Mouse (Mus musculus) MEL (cell line): ENCODE data around the gene Esyt1. TPM values are rescaled to one million over a fixed set of nuclear protein-coding genes. Genes with fewer than 3 reads are reported as not detected.
"Not testable (repeated sequence)": the region's sequence is repeated elsewhere in the genome, so short reads cannot be mapped to it uniquely, and the experiment has no call there.

Source experiments
- DNase-seq: peaks from one replicate; pipeline ENCODE4 v3.0.0; 2011; ENCODE audit warnings: low read depth, low spot score
- H3K27ac ChIP-seq: 2 replicates; pipeline ENCODE4 v1.5.1; 2012; ENCODE audit warnings: low read depth, mild to moderate bottlenecking, control low read depth, low read length, moderate library complexity; ENCODE audit not compliant: control insufficient read depth
- H3K27me3 ChIP-seq, 2 experiments: fragments of 150-350 bp in 1 of 2; sonication (generic) in 1 of 2; 2 replicates each; pipeline ENCODE4 v1.6.1; 2012; ENCODE audit warnings: low read length in 2 of 2, mild to moderate bottlenecking in 2 of 2, improper control_type of control experiment in 1 of 2, moderate library complexity in 1 of 2; ENCODE audit not compliant: insufficient read depth in 2 of 2, control insufficient read depth in 1 of 2
- H3K36me3 ChIP-seq, 2 experiments: 2 replicates each; pipeline ENCODE4 v1.6.1; 2012 to 2014; ENCODE audit warnings: low read length in 2 of 2, improper control_type of control experiment in 1 of 2, inconsistent platforms in 1 of 2, mild to moderate bottlenecking in 1 of 2; ENCODE audit not compliant: insufficient read depth in 2 of 2, control insufficient read depth in 1 of 2
- H3K4me1 ChIP-seq, 2 experiments: fragments of 150-350 bp in 1 of 2; sonication (generic) in 1 of 2; 2 replicates each; pipeline ENCODE4 v1.6.1; 2012; ENCODE audit warnings: low read length in 2 of 2, improper control_type of control experiment in 1 of 2, mild to moderate bottlenecking in 1 of 2; ENCODE audit not compliant: insufficient read depth in 2 of 2, control insufficient read depth in 1 of 2
- H3K4me3 ChIP-seq, 2 experiments: fragments of 150-350 bp in 1 of 2; sonication (generic) in 1 of 2; 2 replicates each; pipeline ENCODE4 v1.5.1; 2012; ENCODE audit warnings: low read depth in 2 of 2, low read length in 2 of 2, mild to moderate bottlenecking in 2 of 2, moderate library complexity in 2 of 2, control low read depth in 1 of 2, improper control_type of control experiment in 1 of 2; ENCODE audit not compliant: control insufficient read depth in 1 of 2, insufficient read depth in 1 of 2
- H3K79me2 ChIP-seq: 2 replicates; pipeline ENCODE4 v1.6.1; 2012; ENCODE audit warnings: mild to moderate bottlenecking, low read length, moderate library complexity; ENCODE audit not compliant: control insufficient read depth, poor library complexity, insufficient read depth
- H3K9ac ChIP-seq: 2 replicates; pipeline ENCODE4 v1.6.1; 2012; ENCODE audit warnings: low read depth, mild to moderate bottlenecking, control low read depth, low read length, moderate library complexity; ENCODE audit not compliant: control insufficient read depth, poor library complexity, severe bottlenecking
- H3K9me3 ChIP-seq: fragments of 150-350 bp; sonication (generic); replicated peaks from 2 replicates; pipeline ENCODE4 v1.6.1; 2012; ENCODE audit warnings: mild to moderate bottlenecking, low read length, improper control_type of control experiment, moderate library complexity; ENCODE audit not compliant: insufficient read depth
- CHD2 ChIP-seq: IDR thresholded peaks from 2 replicates; pipeline ENCODE4 v1.6.1; 2011; ENCODE audit warnings: low read length, improper control_type of control experiment
- ELF1 ChIP-seq: IDR thresholded peaks from 2 replicates; pipeline ENCODE4 v1.6.1; 2014; ENCODE audit warnings: low read depth, mild to moderate bottlenecking, inconsistent platforms, low read length, improper control_type of control experiment, moderate library complexity
- HCFC1 ChIP-seq: IDR thresholded peaks from 2 replicates; pipeline ENCODE4 v1.6.1; 2012; ENCODE audit warnings: low read depth, mild to moderate bottlenecking, inconsistent platforms, low read length, improper control_type of control experiment, moderate library complexity
- KAT2A ChIP-seq: conservative IDR thresholded peaks from 2 replicates; pipeline ENCODE4 v1.6.1; 2012; ENCODE audit warnings: low read depth, low read length, improper control_type of control experiment, inconsistent platforms
- MAZ ChIP-seq: IDR thresholded peaks from 2 replicates; pipeline ENCODE4 v1.6.1; 2012; ENCODE audit warnings: low read depth, mild to moderate bottlenecking, inconsistent platforms, low read length, improper control_type of control experiment
- MEF2A ChIP-seq: IDR thresholded peaks from 2 replicates; pipeline ENCODE4 v1.6.1; 2014; ENCODE audit warnings: low read depth, mild to moderate bottlenecking, inconsistent platforms, low read length, improper control_type of control experiment; ENCODE audit not compliant: poor library complexity, insufficient replicate concordance, severe bottlenecking; ENCODE audit errors: extremely low read depth
- MYC ChIP-seq: IDR thresholded peaks from 2 replicates; pipeline ENCODE4 v1.6.1; 2011; ENCODE audit warnings: low read depth, mild to moderate bottlenecking, low read length, improper control_type of control experiment, moderate library complexity
- POLR2A ChIP-seq, 2 experiments: IDR thresholded peaks; 2 replicates each; pipeline ENCODE4 v1.6.1; 2011 to 2012; ENCODE audit warnings: low read length in 2 of 2, mild to moderate bottlenecking in 2 of 2, control low read depth in 1 of 2, improper control_type of control experiment in 1 of 2, low read depth in 1 of 2, moderate library complexity in 1 of 2; ENCODE audit not compliant: control insufficient read depth in 1 of 2, insufficient read depth in 1 of 2, poor library complexity in 1 of 2
- POLR2AphosphoS5 ChIP-seq: IDR thresholded peaks from 2 replicates; pipeline ENCODE4 v1.6.1; 2012; ENCODE audit warnings: low read depth, borderline replicate concordance, mild to moderate bottlenecking, inconsistent platforms, low read length, moderate library complexity, mixed read lengths
- UBTF ChIP-seq: IDR thresholded peaks from 2 replicates; pipeline ENCODE4 v1.6.1; 2012; ENCODE audit warnings: low read depth, mild to moderate bottlenecking, inconsistent platforms, low read length, improper control_type of control experiment, moderate library complexity, borderline replicate concordance; ENCODE audit not compliant: insufficient read depth
- USF2 ChIP-seq, 2 experiments: IDR thresholded peaks; 2 replicates each; pipeline ENCODE4 v1.6.1; 2011 to 2012; ENCODE audit warnings: improper control_type of control experiment in 2 of 2, low read length in 2 of 2, borderline replicate concordance in 1 of 2, inconsistent platforms in 1 of 2, low read depth in 1 of 2, mild to moderate bottlenecking in 1 of 2; ENCODE audit not compliant: insufficient read depth in 1 of 2
- polyA plus RNA-seq, 2 experiments: library from polyadenylated mRNA; stranded (reverse) in 1 of 2; unstranded in 1 of 2; fragments of >175 nt in 1 of 2; fragments of >200 nt in 1 of 2; gene quantifications; 2 replicates each; pipeline versions ENCODE4 v1.2.1 to v1.2.4; 2012; ENCODE audit warnings: low replicate concordance in 2 of 2, low read depth in 1 of 2; ENCODE audit not compliant: insufficient read length in 2 of 2, insufficient read depth in 1 of 2, missing spikeins in 1 of 2
- total RNA-seq: library from RNA; depleted of rRNA; stranded (reverse); fragments of 300-350 nt; gene quantifications from 2 replicates; pipeline ENCODE4 v1.2.3, GENCODE M21; 2012

Gene Esyt1
- total and polyA plus RNA-seq, 3 experiments, result 35.1 to 57.0 (median 53.4) TPM

DNA sequence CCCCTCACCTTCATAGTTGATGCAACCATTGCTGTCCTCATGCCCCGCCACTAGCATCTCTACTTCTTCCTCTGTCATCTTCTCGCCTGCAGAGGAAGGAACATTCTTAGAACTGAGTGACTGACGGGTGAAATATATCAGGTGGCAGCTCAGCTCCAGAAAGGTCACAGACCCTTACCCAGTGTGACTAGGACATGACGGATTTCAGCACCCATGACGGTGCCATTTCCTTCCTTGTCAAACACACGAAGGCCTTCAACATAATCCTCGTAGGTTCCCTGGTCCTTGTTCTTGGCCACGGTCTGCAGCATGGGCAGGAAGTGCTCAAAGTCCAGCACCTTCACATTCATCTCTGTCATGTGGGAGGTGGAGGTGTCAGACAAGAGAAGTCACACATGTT lies 33.6 kb downstream of the Esyt1 start:
- not testable (repeated sequence) for DNase-seq, H3K9me3 ChIP-seq, H3K27ac ChIP-seq, H3K27me3 ChIP-seq
- H3K9ac ChIP-seq, result peak overlapping the region; percentile 94
- H3K36me3 ChIP-seq, result peaks cover 10 to 18% of the 10 kb centered on the region in 2 experiments
- H3K4me3 ChIP-seq, result peak overlapping the region; percentile 95 to 99; a peak in 3 of 4 replicates
- H3K79me2 ChIP-seq, result peaks cover 36% of the 10 kb centered on the region
- H3K4me1 ChIP-seq, result peaks cover 10 to 27% of the 10 kb centered on the region in 2 experiments

- H3K79me2 ChIP-seq, result peaks cover 36% of the 10 kb centered on the region
- no peaks in the 10 kb centered on the region for H3K27me3 ChIP-seq
- DNase-seq, result no peak
- no peak overlapping the region for H3K27ac ChIP-seq
- H3K9ac ChIP-seq, result no peak overlapping the region
- TF ChIP-seq HCFC1 (no peak), POLR2A (IDR thresholded peaks at IDR 0.05; ENCODE audit: control insufficient read depth in 1 of 2, insufficient read depth in 1 of 2, low read depth in 1 of 2, low read length in 2 of 2, poor library complexity in 1 of 2) (0 out of 4 replicates have a peak, but pooled peaks of 1 of the 2 experiments have one; percentile 10)
- TF ChIP-seq, all 39 proteins: peak for 1
- H3K36me3 ChIP-seq, result peaks cover 10 to 18% of the 10 kb centered on the region in 2 experiments
- peaks cover 10 to 22% of the 10 kb centered on the region in 2 experiments for H3K4me1 ChIP-seq
- no peak overlapping the region for H3K4me3 ChIP-seq
- no peaks in the 10 kb centered on the region for H3K9me3 ChIP-seq
These were observed 34.2 kb downstream of the Esyt1 start for GRCm38 (mm10) chr10:128491495-128491894.

DNA sequence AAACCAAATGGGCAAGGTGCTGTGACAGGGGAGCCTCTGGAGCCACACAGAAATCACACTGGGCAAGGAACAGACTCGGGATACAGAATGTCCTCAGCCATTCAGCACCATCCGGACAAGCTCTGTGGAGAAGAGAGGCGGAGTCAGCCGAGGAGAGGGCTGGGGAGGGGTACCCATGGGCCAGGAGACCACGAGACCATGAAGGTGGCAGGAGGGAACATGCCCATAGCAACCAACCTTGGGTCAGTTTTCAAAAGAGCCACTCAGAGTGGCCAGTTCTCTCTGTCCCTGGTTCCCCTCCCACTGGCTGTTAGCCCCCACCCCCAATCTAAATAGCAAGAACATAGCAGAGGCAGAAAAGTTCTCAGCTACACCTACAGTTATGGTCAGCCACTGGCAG lies 34.8 kb downstream of the Esyt1 start:
- Histone ChIP-seq H3K79me2 (peaks cover 36% of the 10 kb centered on the region), H3K9ac (no peak overlapping the region), H3K9me3 (no peaks in the 10 kb centered on the region), H3K4me3 (no peak overlapping the region), H3K36me3 (peaks cover 10 to 14% of the 10 kb centered on the region in 2 experiments), H3K4me1 (peaks cover 6 to 17% of the 10 kb centered on the region in 2 experiments), H3K27ac (no peak overlapping the region), H3K27me3 (no peaks in the 10 kb centered on the region)
- no peak for DNase-seq
- TF ChIP-seq KAT2A, result no peak
- TF ChIP-seq MYC, result no peak
- no peak for TF ChIP-seq POLR2AphosphoS5
- TF ChIP-seq MAZ, result no peak
- TF ChIP-seq CHD2, result no peak
- no peak for TF ChIP-seq USF2 (IDR thresholded peaks at IDR 0.05; ENCODE audit: borderline replicate concordance in 1 of 2, insufficient read depth in 1 of 2, low read depth in 1 of 2, low read length in 2 of 2)
- TF ChIP-seq UBTF, result no peak
- TF ChIP-seq MEF2A, result no peak
- TF ChIP-seq ELF1, result no peak
